Mouse (Mus musculus): ENCODE measurements around the gene Zfp184.

DNA sequence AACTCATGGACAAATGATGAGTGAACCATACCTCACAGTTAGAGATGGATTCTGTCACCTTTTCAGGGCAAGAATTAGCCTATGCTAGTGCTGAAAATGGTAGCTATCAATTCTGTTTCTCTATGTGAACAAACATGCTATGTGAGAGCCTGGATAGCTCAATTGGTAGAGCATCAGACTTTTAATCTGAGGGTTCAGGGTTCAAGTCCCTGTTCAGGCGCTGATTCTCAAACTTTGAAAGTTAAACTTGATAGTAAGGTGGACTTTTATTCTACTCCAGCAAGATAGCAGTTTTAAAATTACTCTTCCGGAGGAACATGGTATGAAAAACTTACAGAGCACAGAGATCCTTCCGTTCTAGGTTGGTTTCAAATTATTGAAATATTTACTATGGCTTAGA lies 26.7 kb downstream of the Zfp184 start:
- TF ChIP-seq EP300 (IDR thresholded peaks at IDR 0.05; ENCODE audit: low read depth) (no peak), CTCF (IDR thresholded peaks at IDR 0.05; ENCODE audit: low read depth) (no peak)

All from liver, embryonic 14.5 days (tissue).